Mouse (Mus musculus): ENCODE results near the gene Atf3. TPM values are rescaled to one million over a fixed set of nuclear protein-coding genes. Genes with fewer than 3 reads are reported as not detected.

Gene Atf3
- total RNA-seq (2021), result under 1 TPM; 0.52 to 0.67 TPM
- long read RNA-seq, experiment 1, result 0 reads
- long read RNA-seq, experiment 2, result 0 reads

DNA sequence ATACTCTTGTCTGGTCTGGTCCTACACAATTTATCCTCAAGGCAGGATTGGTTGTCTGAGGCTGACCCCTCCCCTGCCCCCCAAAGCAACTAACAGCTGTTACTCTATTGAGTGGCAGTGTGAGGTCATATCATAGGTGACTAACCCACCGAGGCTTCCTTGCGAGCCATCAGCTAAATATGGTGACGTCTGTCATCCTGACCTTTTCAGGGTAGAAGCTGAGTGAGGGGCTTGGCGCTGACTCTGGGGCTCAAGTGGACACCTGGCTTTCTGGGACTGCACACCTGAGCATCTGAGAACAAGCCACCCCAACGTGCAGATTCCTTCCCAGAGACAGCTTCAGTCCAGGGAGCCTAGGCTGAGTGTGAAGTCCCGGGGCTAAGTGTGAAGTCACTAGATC, at the start of gene Atf3:
Gene Atf3, minus strand, starts transcription at position 101 of the 400 bp plus-strand sequence.
- no peak for DNase-seq (ENCODE audit: low spot score in 2 of 2)
- no peak within 1 kb of the TSS for H3K4me3 ChIP-seq
- TF ChIP-seq CTCF (conservative IDR thresholded peaks at IDR 0.05), result no peak
- no peak within 1 kb of the TSS for H3K27ac ChIP-seq

DNA sequence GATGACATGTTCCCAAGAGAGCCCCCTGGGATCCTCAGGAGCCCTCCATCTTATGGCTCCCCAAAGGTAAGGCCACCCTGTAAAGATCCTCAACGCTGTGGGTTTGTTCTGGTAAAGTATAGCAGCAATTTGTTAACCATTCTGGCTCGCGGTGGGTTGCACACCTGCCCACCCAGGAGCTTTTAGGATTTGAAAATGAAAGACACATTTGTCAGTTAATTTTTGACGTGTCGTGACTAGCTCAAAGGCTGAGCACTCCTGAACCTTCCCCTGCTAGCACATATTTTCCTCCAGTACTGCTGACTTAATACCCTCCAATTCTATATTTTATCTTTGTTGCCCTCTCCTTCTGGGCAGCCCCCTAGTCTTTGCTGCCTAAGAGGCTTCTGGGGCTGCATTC, 49.3 kb upstream of the Atf3 start:
- H3K27ac ChIP-seq, result no peak overlapping the region

DNA sequence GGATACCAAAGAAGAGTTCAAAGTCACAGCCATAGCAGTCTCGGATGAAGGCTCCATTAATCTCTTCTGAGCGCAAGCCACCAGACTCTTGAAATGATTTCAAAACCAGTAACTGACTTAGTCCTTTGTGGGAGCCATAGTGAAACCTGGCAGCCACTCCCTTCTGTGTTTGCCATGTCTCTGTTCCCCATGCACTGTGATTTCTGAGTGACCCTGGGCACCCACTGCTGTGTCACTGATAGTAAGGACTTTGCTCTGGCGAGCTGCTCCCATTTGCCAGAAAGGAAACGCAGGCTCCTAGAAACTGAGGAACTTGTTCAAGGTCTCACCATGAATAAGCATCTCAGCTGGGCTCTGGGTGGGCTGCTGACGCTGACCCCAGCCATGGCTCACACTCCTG, 45.6 kb upstream of the Atf3 start:
- no peak for TF ChIP-seq CTCF (conservative IDR thresholded peaks at IDR 0.05)
- Histone ChIP-seq H3K27ac (no peak overlapping the region), H3K4me3 (no peak overlapping the region)
- no peak for DNase-seq (ENCODE audit: low spot score in 2 of 2)

More for the DNA sequence above, 49.3 kb upstream of the Atf3 start:
- H3K4me3 ChIP-seq, result no peak overlapping the region
- no peak for DNase-seq (ENCODE audit: low spot score in 2 of 2)
- TF ChIP-seq CTCF (conservative IDR thresholded peaks at IDR 0.05), result no peak

GRCm38 (mm10) chr1:191261861-191262260, 44.0 kb upstream of the Atf3 start:
- DNase-seq (ENCODE audit: low spot score in 2 of 2), result no peak
- no peak for TF ChIP-seq CTCF (conservative IDR thresholded peaks at IDR 0.05)
- Histone ChIP-seq H3K27ac (no peak overlapping the region), H3K4me3 (no peak overlapping the region)

DNA sequence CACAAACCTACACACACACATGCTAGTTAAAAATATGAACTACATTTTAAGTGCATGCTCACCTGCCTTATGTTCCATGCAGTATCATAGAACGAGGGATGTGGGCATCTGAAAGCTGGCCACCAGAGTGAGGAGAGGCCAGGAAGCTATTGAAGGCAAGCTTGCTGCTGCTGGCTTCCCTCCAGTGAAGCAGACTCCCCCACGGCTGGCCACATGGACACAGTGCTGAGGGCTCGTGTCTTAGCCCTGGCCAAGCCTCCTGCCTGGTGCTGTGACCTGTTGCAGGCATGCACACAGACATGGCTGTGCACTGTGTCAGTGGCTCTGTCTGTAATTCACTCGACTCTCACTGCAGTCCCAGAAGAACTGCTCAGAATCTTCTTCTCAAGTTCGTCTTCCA, 41.8 kb upstream of the Atf3 start:
- no peak for DNase-seq (ENCODE audit: low spot score in 2 of 2)
- TF ChIP-seq CTCF (conservative IDR thresholded peaks at IDR 0.05), result no peak

DNA sequence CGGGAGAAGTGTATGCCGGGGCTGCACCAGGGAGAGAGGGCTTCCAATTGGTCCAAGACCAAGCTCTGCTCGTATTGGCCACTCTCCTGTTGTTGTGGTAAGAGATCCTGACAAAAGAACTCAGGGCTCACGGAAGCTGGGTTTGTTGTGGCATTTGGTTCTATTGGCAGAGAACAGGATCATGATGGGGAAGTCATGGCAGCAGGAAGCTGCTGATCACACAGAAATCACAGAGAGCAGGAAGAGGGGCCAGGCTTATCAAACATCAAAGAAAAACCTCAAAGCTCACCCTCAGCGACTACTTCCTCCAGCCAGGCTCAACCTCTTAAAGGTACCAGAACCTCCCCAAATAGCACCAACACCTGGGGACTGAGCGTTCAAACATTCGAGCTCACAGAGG, 41.3 kb upstream of the Atf3 start:
- H3K27ac ChIP-seq, result no peak overlapping the region
- no peak for TF ChIP-seq CTCF (conservative IDR thresholded peaks at IDR 0.05)
- DNase-seq (ENCODE audit: low spot score in 2 of 2), result no peak
- no peak overlapping the region for H3K4me3 ChIP-seq

More for the DNA sequence above, 41.8 kb upstream of the Atf3 start:
- 0 out of 2 replicates have a peak overlapping the region, but pooled peaks have one; percentile 7 for H3K27ac ChIP-seq
- no peak overlapping the region for H3K4me3 ChIP-seq

DNA sequence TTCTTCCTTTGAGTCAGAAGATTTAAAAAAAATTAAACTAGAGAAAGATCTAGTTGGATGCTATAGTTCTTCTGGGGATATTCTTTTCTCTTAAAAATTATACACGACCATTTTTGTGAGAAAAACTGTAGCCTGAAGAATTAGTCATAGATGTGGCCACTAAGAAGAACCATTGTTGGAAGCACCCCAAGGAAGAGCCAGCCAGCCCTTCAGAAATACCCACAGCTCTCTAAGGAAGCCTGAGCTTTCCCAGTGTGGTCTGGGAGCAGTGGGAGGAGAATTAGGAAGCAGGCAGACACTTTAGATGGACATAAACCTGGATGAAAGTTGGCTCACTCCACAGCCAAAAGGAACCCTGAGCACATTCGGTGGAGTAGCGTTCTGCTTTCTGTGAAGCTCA, 40.7 kb upstream of the Atf3 start:
- no peak overlapping the region for H3K4me3 ChIP-seq
- DNase-seq (ENCODE audit: low spot score in 2 of 2), result no peak
- H3K27ac ChIP-seq, result peak overlapping the region; percentile 32; the same call in 1 of the 2 replicates
- no peak for TF ChIP-seq CTCF (conservative IDR thresholded peaks at IDR 0.05)

GRCm38 (mm10) chr1:191257981-191258380, 40.1 kb upstream of the Atf3 start:
- TF ChIP-seq CTCF (conservative IDR thresholded peaks at IDR 0.05), result no peak
- no peak overlapping the region for H3K4me3 ChIP-seq

GRCm38 (mm10) chr1:191257351-191257771, 39.5 kb upstream of the Atf3 start:
- no peak for TF ChIP-seq CTCF (conservative IDR thresholded peaks at IDR 0.05)
- no peak for DNase-seq (ENCODE audit: low spot score in 2 of 2)
- Histone ChIP-seq H3K27ac (no peak overlapping the region), H3K4me3 (no peak overlapping the region)

More at GRCm38 (mm10) chr1:191257981-191258380, 40.1 kb upstream of the Atf3 start:
- H3K27ac ChIP-seq, result no peak overlapping the region
- no peak for DNase-seq (ENCODE audit: low spot score in 2 of 2)

DNA sequence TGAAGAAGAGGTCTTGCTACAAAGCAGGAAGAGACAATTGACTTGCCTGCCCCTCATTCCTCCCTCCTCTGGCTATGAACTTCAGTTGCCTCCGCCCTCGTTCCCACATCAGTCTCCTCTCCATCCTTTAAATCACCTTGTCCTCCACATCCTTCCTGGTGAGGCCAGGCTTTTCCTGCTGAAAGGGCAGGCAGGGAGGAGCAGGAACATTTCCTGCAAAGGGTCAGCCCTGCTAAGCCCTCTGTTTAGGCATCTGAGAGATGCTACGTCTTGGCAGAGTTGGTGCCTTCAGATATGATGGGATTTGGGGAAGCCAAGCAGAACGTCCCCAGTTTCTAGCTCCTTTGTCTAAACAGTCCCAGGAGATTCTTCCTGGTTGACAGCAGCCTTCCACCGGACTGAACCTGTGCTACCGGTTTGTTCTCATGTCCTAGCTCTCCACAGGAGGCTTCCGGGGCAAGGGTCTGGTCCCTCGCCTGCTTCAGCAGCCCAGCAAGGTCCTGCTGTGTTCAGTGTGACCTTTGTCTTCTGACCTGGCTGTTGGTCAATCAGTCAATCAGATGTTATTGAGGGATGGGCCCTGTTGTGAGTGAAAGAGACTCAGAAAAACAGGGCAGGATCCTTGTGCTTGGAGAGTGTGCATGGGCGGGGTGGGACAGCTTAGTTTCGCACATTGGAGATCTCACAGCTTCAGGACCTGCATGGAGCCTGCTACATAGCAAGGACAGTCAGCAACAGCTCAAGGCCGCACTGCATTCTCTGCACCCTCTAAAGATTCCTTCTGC, 38.9 kb upstream of the Atf3 start:
- TF ChIP-seq CTCF (conservative IDR thresholded peaks at IDR 0.05), result no peak
- no peak overlapping the region for H3K27ac ChIP-seq
- H3K4me3 ChIP-seq, result no peak overlapping the region
- DNase-seq (ENCODE audit: low spot score in 2 of 2), result no peak

- DNase-seq (ENCODE audit: low spot score in 2 of 2), result no peak
- Histone ChIP-seq H3K4me3 (no peak overlapping the region), H3K27ac (no peak overlapping the region)
- TF ChIP-seq CTCF (conservative IDR thresholded peaks at IDR 0.05), result no peak
These were observed 38.3 kb upstream of the Atf3 start for GRCm38 (mm10) chr1:191256134-191256533.

- TF ChIP-seq CTCF (conservative IDR thresholded peaks at IDR 0.05), result peak; percentile 39
- no peak for DNase-seq (ENCODE audit: low spot score in 2 of 2)
- Histone ChIP-seq H3K27ac (no peak overlapping the region), H3K4me3 (no peak overlapping the region)
These were observed 36.6 kb upstream of the Atf3 start for GRCm38 (mm10) chr1:191254448-191254847.

DNA sequence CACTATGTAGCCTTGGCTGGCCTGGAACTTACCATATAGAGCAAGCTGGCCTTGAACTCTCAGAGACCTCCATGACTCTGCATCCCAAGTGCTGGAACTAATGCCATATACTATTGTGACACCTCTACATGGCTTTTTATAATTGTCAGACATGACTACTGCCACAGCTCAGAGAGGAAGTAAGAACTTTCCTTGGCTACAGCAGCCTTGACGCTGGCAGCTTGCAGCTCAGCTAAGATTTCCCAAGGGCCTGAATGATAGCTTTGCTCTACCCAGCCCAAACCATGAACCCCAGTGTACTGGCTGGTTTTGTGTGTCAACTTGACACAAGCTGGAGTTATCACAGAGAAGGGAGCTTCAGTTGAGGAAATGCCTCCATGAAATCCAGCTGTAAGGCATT, 35.8 kb upstream of the Atf3 start:
- no peak for DNase-seq (ENCODE audit: low spot score in 2 of 2)
- H3K27ac ChIP-seq, result no peak overlapping the region
- TF ChIP-seq CTCF (conservative IDR thresholded peaks at IDR 0.05), result no peak
- no peak overlapping the region for H3K4me3 ChIP-seq

DNA sequence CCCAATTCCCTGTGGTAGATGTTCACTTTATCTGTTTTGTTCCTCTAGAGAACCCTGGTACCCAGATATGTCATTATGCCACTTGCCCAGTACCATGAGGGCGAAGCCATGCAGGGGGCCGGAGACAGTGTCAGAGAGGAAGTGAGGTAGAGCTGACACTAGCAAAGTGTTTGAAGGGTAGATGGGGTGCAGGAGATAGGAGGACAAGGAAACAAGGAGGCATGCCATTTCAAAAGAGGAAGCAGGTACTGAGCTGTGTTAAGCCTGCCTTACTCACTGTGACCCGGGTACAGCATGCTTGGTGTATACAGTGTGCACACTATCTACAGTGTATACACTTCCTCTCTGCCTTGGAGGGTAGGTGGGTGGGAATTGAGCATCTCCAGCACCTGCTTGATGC, 32.1 kb upstream of the Atf3 start:
- TF ChIP-seq CTCF (conservative IDR thresholded peaks at IDR 0.05), result no peak
- DNase-seq (ENCODE audit: low spot score in 2 of 2), result no peak
- Histone ChIP-seq H3K4me3 (no peak overlapping the region), H3K27ac (no peak overlapping the region)

Measured in layer of hippocampus, adult 2 months (tissue).